Mouse (Mus musculus): ENCODE results near the gene Tmem212. TPM values are rescaled to one million over a fixed set of nuclear protein-coding genes. Genes with fewer than 3 reads are reported as not detected.

Tmem212 gene
- total and polyA plus RNA-seq, 2 experiments from 2014 or later, result not detected

- no peak for ATAC-seq (ENCODE audit: insufficient read depth, low read depth)
- WGBS, result 72% methylated on average over 4 of the region's 4 CpGs
Observed at GRCm38 (mm10) chr3:27825985-27826384, 70.2 kb downstream of the Tmem212 start.

More at GRCm38 (mm10) chr3:27825985-27826384, 70.2 kb downstream of the Tmem212 start:
- Histone ChIP-seq H3K4me1 (ENCODE audit: control insufficient read depth, insufficient read depth) (0 out of 2 replicates have a peak, but pooled peaks cover 4% of the 10 kb centered on the region), H3K27ac (ENCODE audit: low read depth) (no peak overlapping the region), H3K36me3 (replicated peaks; ENCODE audit: control insufficient read depth, insufficient read depth, low read length) (no peaks in the 10 kb centered on the region), H3K9ac (replicated peaks; ENCODE audit: low read depth, low read length) (no peak overlapping the region), H3K9me3 (replicated peaks; ENCODE audit: control insufficient read depth, low read length) (no peaks in the 10 kb centered on the region), H3K4me3 (ENCODE audit: low read depth, low read length) (no peak overlapping the region), H3K4me2 (ENCODE audit: low read depth, low read length) (no peak overlapping the region), H3K27me3 (ENCODE audit: control insufficient read depth, insufficient read depth, low read length) (no peaks in the 10 kb centered on the region)
- no peak for TF ChIP-seq CTCF (IDR thresholded peaks at IDR 0.05; ENCODE audit: low read depth)
- no peak for TF ChIP-seq EP300 (IDR thresholded peaks at IDR 0.05; ENCODE audit: low read depth)
- no peak for DNase-seq (ENCODE audit: low spot score)

Other genes starting within 250 kb of the Tmem212 start
- 44.1 and 57.1 TPM in 2 replicates for gene Fndc3b, start 185.1 kb downstream of the Tmem212 start, total RNA-seq (2014; rRNA removed; ENCODE audit: low replicate concordance)
- 13.8 and 16.4 TPM in 2 replicates for gene Fndc3b, start 185.1 kb downstream of the Tmem212 start, polyA plus RNA-seq (2015; fragmentation: Nextera tagmentation; extraction: Ambion mirVana)
- 7.6 and 16.7 TPM in 2 replicates for gene Pld1, start 42.3 kb upstream of the Tmem212 start, total RNA-seq (2014; rRNA removed; ENCODE audit: low replicate concordance)
- 5.0 and 5.7 TPM in 2 replicates for gene Pld1, start 42.3 kb upstream of the Tmem212 start, polyA plus RNA-seq (2015; fragmentation: Nextera tagmentation; extraction: Ambion mirVana)